Comparison of ENCODE assay signal across 8 mouse cellular contexts in genomic region chr9:110624361-110625166, GRCm38 (mm10). TPM values are rescaled to one million over a fixed set of nuclear protein-coding genes. Genes with fewer than 3 reads are reported as not detected.
DNase-seq lines count a peak whose midpoint lies in the region; ATAC-seq and TF ChIP-seq lines count a peak whose summit lies in the region.

Nradd (minus strand) TSS chr9:110624452.

- peaks cover 4% of the 10 kb centered on the region; the same call in 1 of the 2 replicates for H3K36me3 ChIP-seq in hindbrain, postnatal 0 days (ENCODE audit: insufficient read depth, low read length)

- peak; percentile 95 for DNase-seq in adrenal gland, postnatal 14 days
- peak; percentile 98 for DNase-seq in embryo, embryonic 10.5 days (ENCODE audit: low spot score)
- peak; percentile 85 for DNase-seq in gastrocnemius, postnatal 10 days
- peak; percentile 95 for DNase-seq in hindbrain, postnatal 0 days (ENCODE audit: low spot score)
- peak; percentile 77 to 85 for DNase-seq in left cerebral cortex, adult 18-20 months (ENCODE audit: low spot score in 2 of 2)
- peak; percentile 95 for DNase-seq in lung, postnatal 36 days
- DNase-seq in right cerebral cortex, adult 2 months (ENCODE audit: low spot score in 2 of 2), result peak; percentile 82 to 86
- DNase-seq in thymus, postnatal 14 days, result no peak

- peak within 1 kb of the TSS; percentile 75 for H3K27ac ChIP-seq in hindbrain, postnatal 0 days

- peak; percentile 94 for ATAC-seq in hindbrain, postnatal 0 days

- no peak; the same call in 1 of the 2 replicates for TF ChIP-seq CTCF in hindbrain, postnatal 0 days (IDR thresholded peaks at IDR 0.05; ENCODE audit: low read depth)

- H3K4me2 ChIP-seq in hindbrain, postnatal 0 days (ENCODE audit: low read depth, low read length), result peak within 1 kb of the TSS; percentile 77

- no peaks in the 10 kb centered on the region for H3K27me3 ChIP-seq in hindbrain, postnatal 0 days (ENCODE audit: insufficient read depth, low read length)

- H3K9me3 ChIP-seq in hindbrain, postnatal 0 days (ENCODE audit: low read length), result no peaks in the 10 kb centered on the region

- peak within 1 kb of the TSS; percentile 35 for H3K4me3 ChIP-seq in hindbrain, postnatal 0 days (ENCODE audit: low read length)

- WGBS in hindbrain, postnatal 0 days, result 2% methylated on average over 40 of the region's 41 CpGs

- 0 out of 2 replicates have a peak, but pooled peaks cover 5% of the 10 kb centered on the region for H3K4me1 ChIP-seq in hindbrain, postnatal 0 days (ENCODE audit: insufficient read depth, low read length)

- peak within 1 kb of the TSS; percentile 59 for H3K9ac ChIP-seq in hindbrain, postnatal 0 days (replicated peaks; ENCODE audit: low read length)

RNA-seq across cellular contexts. Expression of gene Nradd, which starts in this region (rescaled TPM):
- 8.4 and 10.5 TPM in 2 replicates for total RNA-seq in adrenal gland, postnatal 14 days (2021)
- 1 to 10 TPM; 1.6 to 2.2 TPM for total RNA-seq in gastrocnemius, postnatal 10 days (2021)
- 23.1 and 30.6 TPM in 2 replicates for total RNA-seq in hindbrain, postnatal 0 days (2014; rRNA removed)
- 18.7 and 19.3 TPM in 2 replicates for polyA plus RNA-seq in hindbrain, postnatal 0 days (2015; fragmentation: Nextera tagmentation; extraction: Ambion mirVana)
- total RNA-seq in left cerebral cortex, adult 18-20 months (2021), result 1 to 10 TPM; 2.2 to 2.9 TPM
